Mouse (Mus musculus) layer of hippocampus, adult 18-20 months (tissue): ENCODE measurements around the gene Hist1h2ae. TPM values are rescaled to one million over a fixed set of nuclear protein-coding genes. Genes with fewer than 3 reads are reported as not detected.

Experiments
- DNase-seq, 2 experiments: peaks; one replicate each; pipeline ENCODE4 v3.0.0; 2022; ENCODE audit warnings: low spot score in 2 of 2
- microRNA-seq, 2 experiments: library from miRNA; unstranded; fragments of <30 nt; microRNA quantifications; one replicate each; pipeline ENCODE4 v1.2.0; 2021
- total RNA-seq, 2 experiments: library from RNA; stranded (reverse); gene quantifications; 2 replicates each; pipeline ENCODE4 v1.2.3; 2021

The Hist1h2ae gene
- total RNA-seq, 2 experiments from 2014 or later = 3.9 to 8.2 TPM

DNA sequence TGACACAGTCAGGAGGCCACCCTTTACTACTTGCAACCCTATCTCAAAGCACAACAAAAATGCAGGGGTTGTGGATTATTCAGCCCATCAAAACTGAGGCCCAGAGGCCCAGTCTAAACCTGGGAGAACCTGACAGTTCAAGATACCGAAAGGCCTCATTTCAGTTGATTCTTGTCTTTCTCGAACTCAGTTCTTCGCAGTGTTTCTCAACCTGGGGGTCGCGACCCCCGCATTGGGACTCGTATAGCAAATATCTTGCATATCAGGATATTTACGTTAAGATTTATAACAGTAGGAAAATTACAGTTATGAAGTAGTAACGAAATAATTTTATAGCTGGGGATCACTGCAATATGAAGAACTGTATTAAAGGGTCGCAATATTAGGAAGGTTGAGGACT, 45.1 kb downstream of the Hist1h2ae start:
- no peak for DNase-seq

DNA sequence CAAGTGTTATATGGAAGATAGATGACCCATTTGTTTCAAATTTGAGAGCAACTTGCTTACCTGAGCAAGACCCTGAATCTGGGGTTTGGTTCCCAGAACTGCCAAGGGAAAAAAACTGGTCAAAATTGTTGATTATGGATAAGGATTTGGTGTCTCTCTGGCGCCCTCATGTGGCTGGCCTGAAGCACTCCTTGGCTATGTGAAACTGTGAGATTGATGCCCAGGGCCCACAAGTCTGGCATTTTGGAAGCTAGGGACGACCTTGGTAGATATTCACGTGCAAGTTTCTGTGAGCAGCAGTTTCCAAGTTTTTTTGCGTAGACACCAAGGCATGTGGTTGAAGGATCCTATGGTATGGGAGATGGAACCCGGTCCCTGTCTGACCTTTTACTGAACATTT, 46.4 kb downstream of the Hist1h2ae start:
- peak; percentile 66 to 78 for DNase-seq

DNA sequence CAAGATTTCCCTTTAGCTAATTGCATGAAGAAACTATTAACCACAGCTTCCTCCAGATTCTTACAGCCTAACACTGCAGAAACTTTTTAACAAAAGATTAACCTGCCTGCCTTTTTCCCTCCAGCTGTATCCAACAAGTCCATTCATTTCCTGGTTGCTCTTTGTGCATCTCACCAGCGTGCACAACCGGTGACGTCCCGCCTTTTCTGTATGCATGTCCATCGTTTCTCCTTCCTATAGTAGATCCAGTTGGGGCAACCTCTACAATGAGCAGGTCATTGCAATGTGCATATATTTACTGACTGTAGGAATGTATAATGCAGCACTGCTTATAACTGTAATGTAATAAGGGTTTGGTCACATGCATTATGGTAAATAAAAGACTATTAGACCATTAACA, 47.0 kb downstream of the Hist1h2ae start:
- DNase-seq = no peak

DNA sequence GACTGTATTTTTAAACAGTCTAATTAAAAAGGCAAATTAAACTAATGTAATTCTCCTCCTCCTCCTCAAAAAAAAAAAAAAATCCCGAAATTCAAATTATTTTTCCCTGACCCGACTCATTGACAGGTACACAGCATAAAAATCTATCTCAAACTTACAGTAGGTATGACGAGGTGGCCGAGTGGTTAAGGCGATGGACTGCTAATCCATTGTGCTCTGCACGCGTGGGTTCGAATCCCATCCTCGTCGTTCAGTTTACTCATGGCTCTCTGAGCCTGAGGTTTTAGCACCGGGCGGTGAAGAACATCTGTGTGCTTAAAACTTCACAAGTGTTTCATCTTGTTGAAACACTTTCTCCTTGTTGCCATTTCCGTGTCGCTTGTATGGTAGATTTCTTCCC, 49.3 kb downstream of the Hist1h2ae start:
- DNase-seq = peak; percentile 51 to 88

Small RNA genes lying within 50 kb of the gene (microRNA-seq; reads per million reads assigned to microRNA genes)
- gene Gm44297 (0 reads per million in 2 experiments), gene Gm44359 (0 reads per million in 2 experiments), gene Gm44394 (0 reads per million in 2 experiments)

Other genes with a start within 250 kb of the Hist1h2ae start
- gene Zfp322a, start 202.0 kb downstream of the Hist1h2ae start, total RNA-seq = 10 to 100 TPM; 30.8 to 31.6 TPM
- 1 to 10 TPM; 8.8 to 9.5 TPM for gene Abt1, start 147.4 kb downstream of the Hist1h2ae start, total RNA-seq
- gene Btn1a1, start 105.3 kb downstream of the Hist1h2ae start, total RNA-seq = not detected
- 1 to 10 TPM in 1 of 2 experiments, under 1 TPM in 1; 0.91 to 1.4 TPM for gene Btn2a2, start 82.4 kb downstream of the Hist1h2ae start, total RNA-seq
- 100 to 1,000 TPM; 331 to 357 TPM for gene Hist1h4h, start 40.2 kb downstream of the Hist1h2ae start, total RNA-seq
- 1 to 10 TPM in 1 of 2 experiments, not detected in 1; 3.0 TPM for gene Hist1h2af, start 37.3 kb downstream of the Hist1h2ae start, total RNA-seq
- 1 to 10 TPM; 2.1 to 4.9 TPM for gene Hist1h3g, start 35.8 kb downstream of the Hist1h2ae start, total RNA-seq
- under 1 TPM; 0.43 to 0.54 TPM for gene Hist1h2bh, start 27.8 kb downstream of the Hist1h2ae start, total RNA-seq
- 10 to 100 TPM; 15.1 to 16.5 TPM for gene Hist1h3f, start 27.2 kb downstream of the Hist1h2ae start, total RNA-seq
- gene Hist1h4f, start 19.6 kb downstream of the Hist1h2ae start, total RNA-seq = 100 to 1,000 TPM; 135 to 161 TPM
- gene Hist1h1d, start 18.0 kb downstream of the Hist1h2ae start, total RNA-seq = 1 to 10 TPM; 3.1 to 4.0 TPM
- gene Hist1h3e, start 8.9 kb downstream of the Hist1h2ae start, total RNA-seq = 10 to 100 TPM; 39.8 to 44.6 TPM
- gene Hist1h2bg, start 176 bp upstream of the Hist1h2ae start, total RNA-seq = 10 to 100 TPM; 58.3 to 66.2 TPM
- gene Hist1h2bf, start 3.0 kb upstream of the Hist1h2ae start, total RNA-seq = 10 to 100 TPM; 24.1 to 24.2 TPM
- 1 to 10 TPM; 3.8 to 7.1 TPM for gene Hist1h2ad, start 3.2 kb upstream of the Hist1h2ae start, total RNA-seq
- gene Hist1h3d, start 4.5 kb upstream of the Hist1h2ae start, total RNA-seq = 10 to 100 TPM; 11.8 to 13.6 TPM
- 100 to 1,000 TPM; 152 to 153 TPM for gene Hist1h4d, start 10.4 kb upstream of the Hist1h2ae start, total RNA-seq
- gene Hist1h2be, start 49.9 kb upstream of the Hist1h2ae start, total RNA-seq = 10 to 100 TPM; 10.2 to 11.3 TPM
- gene Hist1h1e, start 51.3 kb upstream of the Hist1h2ae start, total RNA-seq = 10 to 100 TPM; 41.8 to 45.0 TPM
- 1 to 10 TPM; 2.3 to 3.4 TPM for gene Hist1h2ac, start 112.7 kb upstream of the Hist1h2ae start, total RNA-seq
- 10 to 100 TPM; 53.5 to 63.1 TPM for gene Hist1h2bc, start 113.0 kb upstream of the Hist1h2ae start, total RNA-seq
- not detected for gene Hist1h1t, start 124.6 kb upstream of the Hist1h2ae start, total RNA-seq
- gene Hist1h4c, start 127.2 kb upstream of the Hist1h2ae start, total RNA-seq = 100 to 1,000 TPM; 104 to 112 TPM
- 1 to 10 TPM; 4.1 to 4.2 TPM for gene Hfe, start 139.6 kb upstream of the Hist1h2ae start, total RNA-seq
- 10 to 100 TPM; 47.0 to 47.3 TPM for gene Hist1h1c, start 167.6 kb upstream of the Hist1h2ae start, total RNA-seq
- gene Hist1h3c, start 174.4 kb upstream of the Hist1h2ae start, total RNA-seq = under 1 TPM; 0.62 to 0.63 TPM
- gene Hist1h2bb, start 175.5 kb upstream of the Hist1h2ae start, total RNA-seq = 10 to 100 TPM; 15.7 to 19.5 TPM
- gene Hist1h2ab, start 179.9 kb upstream of the Hist1h2ae start, total RNA-seq = 10 to 100 TPM; 28.1 to 35.2 TPM
- gene Hist1h3b, start 181.0 kb upstream of the Hist1h2ae start, total RNA-seq = 1 to 10 TPM; 7.6 to 9.4 TPM
- 10 to 100 TPM; 73.0 to 74.7 TPM for gene Hist1h4b, start 185.8 kb upstream of the Hist1h2ae start, total RNA-seq
- gene Hist1h4a, start 190.0 kb upstream of the Hist1h2ae start, total RNA-seq = 10 to 100 TPM; 42.9 to 49.4 TPM
- gene Hist1h3a, start 191.2 kb upstream of the Hist1h2ae start, total RNA-seq = 10 to 100 TPM; 27.5 to 33.9 TPM
- gene Hist1h1a, start 192.4 kb upstream of the Hist1h2ae start, total RNA-seq = 10 to 100 TPM; 15.7 to 16.5 TPM
- not detected for gene Trim38, start 198.7 kb upstream of the Hist1h2ae start, total RNA-seq
- not detected for gene Slc17a2, start 235.8 kb upstream of the Hist1h2ae start, total RNA-seq